Mouse (Mus musculus): ENCODE measurements around the gene Bank1.

The Bank1 gene

GRCm38 (mm10) chr3:136252820-136253219 is 73.0 kb downstream of the Bank1 start:
- DNase-seq (ENCODE audit: low spot score), result no peak

GRCm38 (mm10) chr3:136251578-136251977 is 74.3 kb downstream of the Bank1 start:
- no peak for DNase-seq (ENCODE audit: low spot score)

- DNase-seq (ENCODE audit: low spot score), result no peak
Observed at GRCm38 (mm10) chr3:136247331-136247730, 78.5 kb downstream of the Bank1 start.

GRCm38 (mm10) chr3:136244931-136245330 is 80.9 kb downstream of the Bank1 start:
- DNase-seq (ENCODE audit: low spot score), result no peak

GRCm38 (mm10) chr3:136238790-136239189 is 87.1 kb downstream of the Bank1 start:
- no peak for DNase-seq (ENCODE audit: low spot score)

- no peak for DNase-seq (ENCODE audit: low spot score)
Observed at GRCm38 (mm10) chr3:136233507-136233906, 92.4 kb downstream of the Bank1 start.

GRCm38 (mm10) chr3:136230602-136231151 is 95.2 kb downstream of the Bank1 start:
- DNase-seq (ENCODE audit: low spot score), result no peak

- DNase-seq (ENCODE audit: low spot score), result no peak
Observed at GRCm38 (mm10) chr3:136189661-136190228, 136.1 kb downstream of the Bank1 start.

- DNase-seq (ENCODE audit: low spot score), result no peak
Observed at GRCm38 (mm10) chr3:136186548-136187113, 139.2 kb downstream of the Bank1 start.

- DNase-seq (ENCODE audit: low spot score), result no peak
Observed at GRCm38 (mm10) chr3:136171631-136172030, 154.2 kb downstream of the Bank1 start.

- DNase-seq (ENCODE audit: low spot score), result no peak
Observed at GRCm38 (mm10) chr3:136168071-136168470, 157.8 kb downstream of the Bank1 start.

GRCm38 (mm10) chr3:136166671-136167070 is 159.2 kb downstream of the Bank1 start:
- peak; percentile 14 for DNase-seq (ENCODE audit: low spot score)

GRCm38 (mm10) chr3:136166033-136166361 is 159.9 kb downstream of the Bank1 start:
- no peak for DNase-seq (ENCODE audit: low spot score)

GRCm38 (mm10) chr3:136165167-136166032 is 160.5 kb downstream of the Bank1 start:
- DNase-seq (ENCODE audit: low spot score), result no peak

GRCm38 (mm10) chr3:136158059-136158458 is 167.8 kb downstream of the Bank1 start:
- no peak for DNase-seq (ENCODE audit: low spot score)

GRCm38 (mm10) chr3:136155555-136155954 is 170.3 kb downstream of the Bank1 start:
- DNase-seq (ENCODE audit: low spot score), result no peak

GRCm38 (mm10) chr3:136150886-136151285 is 175.0 kb downstream of the Bank1 start:
- no peak for DNase-seq (ENCODE audit: low spot score)

- DNase-seq (ENCODE audit: low spot score), result no peak
Observed at GRCm38 (mm10) chr3:136147166-136147565, 178.7 kb downstream of the Bank1 start.

- no peak for DNase-seq (ENCODE audit: low spot score)
Observed at GRCm38 (mm10) chr3:136132013-136132412, 193.9 kb downstream of the Bank1 start.

- no peak for DNase-seq (ENCODE audit: low spot score)
Observed at GRCm38 (mm10) chr3:136115478-136116215, 210.2 kb downstream of the Bank1 start.

GRCm38 (mm10) chr3:136109411-136110139 is 216.3 kb downstream of the Bank1 start:
- DNase-seq (ENCODE audit: low spot score), result no peak

GRCm38 (mm10) chr3:136106452-136106851 is 219.4 kb downstream of the Bank1 start:
- no peak for DNase-seq (ENCODE audit: low spot score)

Measured in ovary, adult 18-20 months (tissue).